In genomic region chr10:125948842-125949474, GRCm38 (mm10) we compare ENCODE assay signal across 10 mouse cellular contexts. TPM values are rescaled to one million over a fixed set of nuclear protein-coding genes. Genes with fewer than 3 reads are reported as not detected.
A peak's percentile ranks its signal among the peaks of the same experiment; 100 is the strongest.
DNase-seq lines count a peak whose midpoint lies in the region; ATAC-seq lines count a peak whose summit lies in the region.
"Had no signal": no experiment of that assay in that cellular context is flagged by ENCODE, and none has a peak within 500 bp of the region (broad histone marks: within the 10 kb centered on the region; RNA-seq: fewer than 3 reads in every experiment).

No protein-coding gene starts in this region.

- DNase-seq in cerebellum, postnatal 10 days: peak; percentile 33 to 51
- no peak for DNase-seq in cerebellum, postnatal 4 days (ENCODE audit: low spot score in 2 of 2)
- no peak for DNase-seq in neural tube, embryonic 10.5 days (ENCODE audit: extremely low spot score, low spot score)
- DNase-seq in kidney, postnatal 14 days: peak; percentile 26
- DNase-seq in spleen, adult 12 weeks (ENCODE audit: low spot score): no peak
- DNase-seq: adrenal gland, adult 2 months had no signal

- no peaks in the 10 kb centered on the region for H3K9me3 ChIP-seq in neural tube, embryonic 15.5 days (replicated peaks)
- H3K9me3 ChIP-seq in stomach, embryonic 16.5 days (replicated peaks; ENCODE audit: control insufficient read depth, low read length): no peaks in the 10 kb centered on the region

- peaks cover 6% of the 10 kb centered on the region; the same call in 1 of the 2 replicates for H3K4me1 ChIP-seq in neural tube, embryonic 15.5 days
- H3K4me1 ChIP-seq in stomach, embryonic 16.5 days (ENCODE audit: control insufficient read depth, insufficient read depth, low read length): peaks cover 9% of the 10 kb centered on the region

- no peak overlapping the region for H3K4me3 ChIP-seq in neural tube, embryonic 15.5 days (replicated peaks)
- peak overlapping the region; percentile 17; the same call in 1 of the 2 replicates for H3K4me3 ChIP-seq in stomach, embryonic 16.5 days (replicated peaks; ENCODE audit: low read length)

- 52% methylated on average over 15 of the region's 15 CpGs for WGBS in neural tube, embryonic 15.5 days
- 29% methylated on average over 15 of the region's 15 CpGs for WGBS in stomach, embryonic 16.5 days

- H3K27ac ChIP-seq in neural tube, embryonic 15.5 days (replicated peaks): no peak overlapping the region
- peak overlapping the region; percentile 34; the same call in 1 of the 2 replicates for H3K27ac ChIP-seq in stomach, embryonic 16.5 days (ENCODE audit: low read length)

- no peaks in the 10 kb centered on the region for H3K36me3 ChIP-seq in neural tube, embryonic 15.5 days
- H3K36me3 ChIP-seq in stomach, embryonic 16.5 days (ENCODE audit: control insufficient read depth, insufficient read depth, low read length): no peaks in the 10 kb centered on the region

- H3K4me2 ChIP-seq in neural tube, embryonic 15.5 days: 0 out of 2 replicates have a peak overlapping the region, but pooled peaks have one; percentile 11
- peak overlapping the region; percentile 28 for H3K4me2 ChIP-seq in stomach, embryonic 16.5 days (ENCODE audit: low read depth, low read length)

- H3K27me3 ChIP-seq in neural tube, embryonic 15.5 days (replicated peaks): no peaks in the 10 kb centered on the region
- no peaks in the 10 kb centered on the region for H3K27me3 ChIP-seq in stomach, embryonic 16.5 days (ENCODE audit: control insufficient read depth, insufficient read depth, low read length)

- no peak overlapping the region for H3K9ac ChIP-seq in neural tube, embryonic 15.5 days (replicated peaks)
- H3K9ac ChIP-seq in stomach, embryonic 16.5 days (ENCODE audit: low read length): peak overlapping the region; percentile 52; the same call in 1 of the 2 replicates

- no peak for ATAC-seq in neural tube, embryonic 15.5 days (ENCODE audit: low FRiP score)
- ATAC-seq in stomach, embryonic 16.5 days (ENCODE audit: insufficient read depth, low FRiP score): peak; percentile 63; the same call in 1 of the 2 replicates
- ATAC-seq in erythroblast, adult 5-6 weeks (replicated peaks; ENCODE audit: low FRiP score, poor library complexity, severe bottlenecking): no peak

RNA-seq across cellular contexts. Expression of gene Lrig3, which starts 17.0 kb away (rescaled TPM):
- polyA plus RNA-seq in neural tube, embryonic 15.5 days (2015; fragmentation: Nextera tagmentation; extraction: Ambion mirVana): 3.2 and 5.2 TPM in 2 replicates
- 17.4 and 17.5 TPM in 2 replicates for polyA plus RNA-seq in stomach, embryonic 16.5 days (2015; fragmentation: Nextera tagmentation; extraction: Ambion mirVana)
- total RNA-seq in erythroblast, adult 5-6 weeks (2015; ENCODE audit: low replicate concordance): not detected in 2 replicates
- total RNA-seq in erythroblast, adult 5-6 weeks (2017; ENCODE audit: low replicate concordance): 0.26 and 0.28 TPM in 2 replicates
- total RNA-seq: neutrophil, adult 5-6 weeks had no signal

Comparison
In these comparisons a context has a peak if more than half of its experiments do, and no peak if none do; other contexts are left out.
1. DNase-seq: peak in cerebellum, postnatal 10 days (2 of 2) and kidney, postnatal 14 days (single experiment); none in cerebellum, postnatal 4 days (0 of 2), neural tube, embryonic 10.5 days (single experiment) and spleen, adult 12 weeks (single experiment).